Mouse (Mus musculus) kidney, embryonic 16.5 days (tissue): ENCODE data around the gene Arid1b. TPM values are rescaled to one million over a fixed set of nuclear protein-coding genes. Genes with fewer than 3 reads are reported as not detected.

ENCODE experiments used
- ATAC-seq: fragments of 200-750 bp; cut with Nextera tagmentation; 2 replicates; pipeline ENCODE4 v1.8.0; 2017; ENCODE audit warnings: moderate TSS enrichment; ENCODE audit not compliant: low FRiP score, low TSS enrichment
- H3K27ac ChIP-seq: fragments of 300-500 bp; sonication (generic); 2 replicates; pipeline ENCODE4 v1.5.1; 2014; ENCODE audit warnings: low read length
- H3K27me3 ChIP-seq: fragments of 300-500 bp; sonication (generic); 2 replicates; pipeline ENCODE4 v1.6.1; 2014; ENCODE audit warnings: low read length, control low read depth, mixed read lengths; ENCODE audit not compliant: insufficient read depth
- H3K36me3 ChIP-seq: fragments of 300-500 bp; sonication (generic); 2 replicates; pipeline ENCODE4 v1.6.1; 2014; ENCODE audit warnings: low read length, control low read depth, mixed read lengths; ENCODE audit not compliant: insufficient read depth
- H3K4me1 ChIP-seq: fragments of 300-500 bp; sonication (generic); 2 replicates; pipeline ENCODE4 v1.6.1; 2014; ENCODE audit warnings: low read length, control low read depth, mixed read lengths; ENCODE audit not compliant: insufficient read depth
- H3K4me2 ChIP-seq: fragments of 300-500 bp; sonication (generic); replicated peaks from 2 replicates; pipeline ENCODE4 v1.6.1; 2014; ENCODE audit warnings: low read depth, low read length
- H3K4me3 ChIP-seq: fragments of 300-500 bp; sonication (generic); 2 replicates; pipeline ENCODE4 v1.5.1; 2014; ENCODE audit warnings: mild to moderate bottlenecking, low read length
- H3K9ac ChIP-seq: fragments of 300-500 bp; sonication (generic); replicated peaks from 2 replicates; pipeline ENCODE4 v1.6.1; 2014; ENCODE audit warnings: low read length
- H3K9me3 ChIP-seq: fragments of 300-500 bp; sonication (generic); 2 replicates; pipeline ENCODE4 v1.6.1; 2016; ENCODE audit warnings: low read length, control low read depth
- WGBS: fragments of 180-500 bp; shearing (Covaris S2); extraction: QIAGEN DNeasy Blood & Tissue Kit; methylation state at CpG from one replicate; pipeline ENCODE4 v1.1.7; 2014; 5-methylcytosine and 5-hydroxymethylcytosine counted together
- polyA plus RNA-seq: library from polyadenylated mRNA; unstranded; fragments of >200 nt; fragmentation: Nextera tagmentation; extraction: Ambion mirVana; gene quantifications from 2 replicates; pipeline ENCODE4 v1.2.1, GENCODE M21; 2015

Arid1b gene
- polyA plus RNA-seq, 1 experiment from 2014 or later: 10.9 TPM

DNA sequence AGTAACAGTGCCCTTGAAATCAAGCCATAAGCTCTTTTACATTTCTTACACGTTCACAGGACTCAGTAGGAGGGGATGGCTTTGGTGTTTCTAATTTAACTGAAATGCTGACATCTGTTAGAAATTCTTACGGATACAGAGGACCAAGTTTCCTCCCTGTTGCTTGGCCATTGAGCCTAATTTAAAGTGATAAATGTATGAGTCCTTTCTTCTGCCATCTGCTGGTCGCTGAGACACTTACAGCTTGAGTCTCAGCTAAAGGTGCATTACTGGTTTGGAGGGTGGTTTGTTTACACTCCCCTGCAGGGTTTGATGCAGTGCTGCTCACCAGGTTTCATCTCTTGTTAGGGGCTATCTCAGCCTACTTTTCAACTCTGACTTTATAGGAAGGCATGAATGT is 214.2 kb downstream of the Arid1b start:
- no peak overlapping the region for H3K4me3 ChIP-seq
- H3K27me3 ChIP-seq: no peaks in the 10 kb centered on the region
- no peak overlapping the region for H3K9ac ChIP-seq
- no peak overlapping the region for H3K4me2 ChIP-seq
- peaks cover 53% of the 10 kb centered on the region for H3K4me1 ChIP-seq
- no peak for ATAC-seq
- no peaks in the 10 kb centered on the region for H3K36me3 ChIP-seq
- 44% methylated on average over 3 of the region's 3 CpGs for WGBS
- no peaks in the 10 kb centered on the region for H3K9me3 ChIP-seq
- H3K27ac ChIP-seq: no peak overlapping the region

GRCm38 (mm10) chr17:5209076-5209475 is 214.9 kb downstream of the Arid1b start:
- Histone ChIP-seq H3K9me3 (no peaks in the 10 kb centered on the region), H3K27ac (no peak overlapping the region), H3K4me3 (no peak overlapping the region), H3K9ac (no peak overlapping the region), H3K4me1 (peaks cover 53% of the 10 kb centered on the region), H3K4me2 (no peak overlapping the region), H3K36me3 (no peaks in the 10 kb centered on the region), H3K27me3 (no peaks in the 10 kb centered on the region)
- no peak for ATAC-seq
- WGBS: 94% methylated on average over 1 of the region's 1 CpGs

GRCm38 (mm10) chr17:5210101-5210727 is 216.1 kb downstream of the Arid1b start:
- no peak for ATAC-seq
- Histone ChIP-seq H3K27ac (no peak overlapping the region), H3K9me3 (no peaks in the 10 kb centered on the region), H3K27me3 (no peaks in the 10 kb centered on the region), H3K4me1 (peaks cover 58% of the 10 kb centered on the region), H3K4me2 (no peak overlapping the region), H3K4me3 (no peak overlapping the region), H3K9ac (no peak overlapping the region), H3K36me3 (no peaks in the 10 kb centered on the region)
- WGBS: 67% methylated on average over 6 of the region's 6 CpGs

- ATAC-seq: no peak
- Histone ChIP-seq H3K4me3 (no peak overlapping the region), H3K27ac (no peak overlapping the region), H3K36me3 (no peaks in the 10 kb centered on the region), H3K4me1 (peaks cover 54% of the 10 kb centered on the region), H3K27me3 (no peaks in the 10 kb centered on the region), H3K4me2 (no peak overlapping the region), H3K9me3 (no peaks in the 10 kb centered on the region), H3K9ac (no peak overlapping the region)
- 89% methylated on average over 7 of the region's 7 CpGs for WGBS
These were observed 216.8 kb downstream of the Arid1b start for GRCm38 (mm10) chr17:5210891-5211290.

DNA sequence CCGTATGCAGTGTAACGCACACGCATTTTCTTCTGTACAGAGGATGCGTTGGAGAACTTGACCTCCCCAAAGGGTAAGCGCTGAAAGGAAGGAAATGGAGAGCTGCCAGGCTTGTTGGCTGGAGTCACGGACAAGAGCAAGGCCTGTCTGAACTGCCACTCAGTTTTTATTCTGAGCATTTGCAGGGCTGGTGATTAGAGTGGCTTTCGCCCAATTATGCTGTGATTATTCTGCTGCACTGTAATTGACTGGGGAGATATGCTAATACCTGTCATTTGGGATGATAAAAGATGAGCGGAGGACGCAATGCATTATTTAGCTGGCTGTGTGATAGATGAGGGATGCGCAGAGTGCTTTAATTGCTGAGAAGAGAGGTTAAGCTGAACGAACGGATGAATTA is 218.0 kb downstream of the Arid1b start:
- Histone ChIP-seq H3K4me1 (peaks cover 54% of the 10 kb centered on the region), H3K27ac (no peak overlapping the region), H3K4me3 (no peak overlapping the region), H3K9ac (no peak overlapping the region), H3K9me3 (no peaks in the 10 kb centered on the region), H3K36me3 (no peaks in the 10 kb centered on the region), H3K27me3 (no peaks in the 10 kb centered on the region), H3K4me2 (no peak overlapping the region)
- WGBS: 59% methylated on average over 12 of the region's 12 CpGs
- ATAC-seq: no peak

DNA sequence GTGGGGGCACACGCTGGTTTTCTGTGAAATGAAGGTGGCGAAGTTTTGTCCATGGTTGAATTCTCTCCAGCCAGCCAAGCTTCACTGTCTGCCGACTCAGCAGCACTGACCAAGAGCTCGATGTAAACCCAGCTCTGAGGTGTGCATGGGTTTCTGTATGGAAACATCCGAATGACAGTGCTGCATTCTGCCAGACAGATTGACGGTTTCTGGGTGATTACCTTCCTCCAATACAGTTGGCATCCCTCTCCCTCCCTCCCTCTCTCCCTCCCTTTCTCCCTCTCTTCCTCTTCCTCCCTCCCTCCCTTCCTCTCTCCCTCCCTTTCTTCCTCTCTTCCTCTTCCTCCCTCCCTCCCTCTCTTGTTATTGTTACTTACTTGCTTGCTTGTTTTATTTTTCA is 219.3 kb downstream of the Arid1b start:
- H3K4me3 ChIP-seq: no peak overlapping the region
- 42% methylated on average over 6 of the region's 6 CpGs for WGBS

DNA sequence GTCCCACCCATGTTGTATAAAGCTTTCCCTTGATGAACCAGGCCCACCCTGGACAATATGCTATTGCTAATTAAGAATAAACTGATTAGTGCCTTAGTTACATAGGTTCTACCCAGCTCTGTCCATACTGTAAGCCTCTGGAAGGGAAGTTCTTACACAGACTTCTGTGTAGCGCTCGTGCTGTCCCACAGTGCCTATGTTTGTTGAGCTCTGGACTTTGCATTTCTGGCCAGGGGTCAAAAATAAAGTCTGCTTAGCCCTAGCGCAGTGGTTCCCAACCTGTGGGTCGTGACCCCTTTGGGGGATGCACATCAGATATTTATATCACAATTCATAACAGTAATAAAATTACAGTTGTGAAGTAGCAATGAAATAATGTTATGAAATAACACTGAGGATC is 221.2 kb downstream of the Arid1b start:
- WGBS: 90% methylated on average over 4 of the region's 4 CpGs
- H3K27me3 ChIP-seq: no peaks in the 10 kb centered on the region

More for the DNA sequence above, 219.3 kb downstream of the Arid1b start:
- Histone ChIP-seq H3K27ac (no peak overlapping the region), H3K36me3 (no peaks in the 10 kb centered on the region), H3K4me2 (no peak overlapping the region), H3K27me3 (no peaks in the 10 kb centered on the region), H3K9ac (no peak overlapping the region), H3K4me1 (peaks cover 57% of the 10 kb centered on the region), H3K9me3 (no peaks in the 10 kb centered on the region)
- ATAC-seq: no peak

GRCm38 (mm10) chr17:5216965-5217546 is 222.9 kb downstream of the Arid1b start:
- Histone ChIP-seq H3K9me3 (no peaks in the 10 kb centered on the region), H3K4me2 (no peak overlapping the region), H3K4me1 (peaks cover 54% of the 10 kb centered on the region), H3K9ac (no peak overlapping the region), H3K27me3 (no peaks in the 10 kb centered on the region), H3K4me3 (no peak overlapping the region), H3K36me3 (no peaks in the 10 kb centered on the region), H3K27ac (no peak overlapping the region)
- 27% methylated on average over 10 of the region's 10 CpGs for WGBS
- ATAC-seq: peak; percentile 82

More for the DNA sequence above, 221.2 kb downstream of the Arid1b start:
- ATAC-seq: no peak
- no peak overlapping the region for H3K27ac ChIP-seq
- H3K4me1 ChIP-seq: peaks cover 47% of the 10 kb centered on the region
- H3K9ac ChIP-seq: no peak overlapping the region
- H3K4me2 ChIP-seq: no peak overlapping the region
- no peaks in the 10 kb centered on the region for H3K9me3 ChIP-seq
- no peak overlapping the region for H3K4me3 ChIP-seq
- H3K36me3 ChIP-seq: no peaks in the 10 kb centered on the region

DNA sequence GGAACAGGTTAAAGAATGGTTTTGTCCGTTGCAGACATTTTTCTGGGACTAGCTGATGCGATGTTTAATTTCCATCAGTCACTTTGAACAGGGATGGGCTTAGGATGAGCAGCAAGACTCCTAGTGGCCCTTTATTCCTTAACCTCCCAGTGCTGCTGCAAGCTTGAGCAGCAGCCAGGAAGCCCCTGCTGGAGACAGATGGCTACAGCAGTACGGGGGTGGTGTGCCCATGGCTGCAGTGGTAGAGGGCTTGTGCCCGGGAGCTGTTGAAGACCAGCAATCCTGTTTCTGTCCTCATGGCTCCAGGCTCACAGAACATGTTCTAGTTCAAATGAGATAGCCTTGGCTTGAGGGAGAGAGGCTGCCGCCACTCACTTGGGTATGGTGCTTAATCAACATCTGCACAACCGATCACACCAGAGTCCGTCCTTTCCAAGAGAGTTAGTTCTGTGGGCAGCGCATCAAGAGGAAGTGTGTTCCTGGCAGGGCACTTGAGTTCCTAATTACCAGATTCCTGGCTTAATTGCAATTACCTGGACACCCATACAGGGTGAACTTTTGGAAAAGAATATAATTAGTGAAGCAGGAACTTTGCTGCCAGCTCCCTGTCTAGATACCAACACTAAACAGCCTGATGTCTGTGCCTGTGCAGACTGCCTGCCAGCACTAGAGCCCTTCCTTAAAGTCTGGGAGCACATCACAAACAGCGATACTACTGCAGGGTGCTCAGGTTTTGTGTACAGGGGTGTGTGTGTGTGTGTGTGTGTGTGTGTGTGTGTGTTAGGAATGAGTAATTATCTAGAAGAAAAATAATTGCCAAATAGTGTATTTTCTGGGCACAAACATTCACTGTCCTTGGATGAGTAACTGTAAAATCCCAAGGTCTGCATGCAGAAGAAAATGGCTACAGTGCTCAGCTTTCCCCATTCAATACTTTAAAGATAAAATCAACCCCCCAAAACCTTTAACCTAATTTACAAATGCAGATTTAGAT is 224.0 kb downstream of the Arid1b start:
- 74% methylated on average over 9 of the region's 9 CpGs for WGBS
- Histone ChIP-seq H3K4me3 (no peak overlapping the region), H3K27ac (no peak overlapping the region), H3K36me3 (no peaks in the 10 kb centered on the region), H3K27me3 (no peaks in the 10 kb centered on the region), H3K4me2 (no peak overlapping the region), H3K4me1 (peaks cover 49% of the 10 kb centered on the region), H3K9me3 (no peaks in the 10 kb centered on the region), H3K9ac (no peak overlapping the region)
- ATAC-seq: no peak
